Mouse (Mus musculus): Measurements from ENCODE around the gene Vmn1r118. TPM values are rescaled to one million over a fixed set of nuclear protein-coding genes. Genes with fewer than 3 reads are reported as not detected.
"Not testable (repeated sequence)": the region's sequence is repeated elsewhere in the genome, so short reads cannot be mapped to it uniquely, and the experiment has no call there.

Vmn1r118 gene
- not detected in 2 replicates for total RNA-seq (2014; rRNA removed)
- not detected in 2 replicates for polyA plus RNA-seq (2015; fragmentation: Nextera tagmentation; extraction: Ambion mirVana)

DNA sequence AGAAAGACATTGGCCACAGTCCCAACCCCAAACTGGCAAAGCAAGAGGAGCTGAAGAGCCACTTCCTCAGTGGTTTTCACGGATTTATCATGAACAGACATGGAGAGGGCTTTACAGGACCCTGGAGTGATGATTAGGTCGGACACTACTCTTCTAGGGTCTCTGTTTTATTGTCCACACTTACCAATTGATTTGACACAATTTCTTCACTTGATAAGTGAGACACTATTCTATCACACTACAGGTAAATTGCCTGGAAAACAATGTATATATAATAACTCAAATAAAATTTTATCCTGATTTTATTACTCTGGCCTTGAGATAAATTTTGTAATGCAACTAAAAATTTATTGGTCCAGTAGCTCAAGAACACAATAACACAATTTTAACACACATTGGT lies at the start of gene Vmn1r118:
Vmn1r118 (minus strand) TSS at position 101 of the 400 bp plus-strand sequence.
- H3K9ac ChIP-seq; DNase-seq; H3K27me3 ChIP-seq (ENCODE audit: insufficient read depth, low read length); ATAC-seq; H3K4me2 ChIP-seq (ENCODE audit: low read depth); H3K9me3 ChIP-seq (ENCODE audit: low read length); H3K36me3 ChIP-seq (ENCODE audit: insufficient read depth); H3K27ac ChIP-seq (ENCODE audit: low read depth, low read length); H3K4me3 ChIP-seq (ENCODE audit: low read depth, low read length); H3K4me1 ChIP-seq (ENCODE audit: insufficient read depth): not testable (repeated sequence)
- no CpG with 5 or more reads among the region's 2 CpGs for WGBS

DNA sequence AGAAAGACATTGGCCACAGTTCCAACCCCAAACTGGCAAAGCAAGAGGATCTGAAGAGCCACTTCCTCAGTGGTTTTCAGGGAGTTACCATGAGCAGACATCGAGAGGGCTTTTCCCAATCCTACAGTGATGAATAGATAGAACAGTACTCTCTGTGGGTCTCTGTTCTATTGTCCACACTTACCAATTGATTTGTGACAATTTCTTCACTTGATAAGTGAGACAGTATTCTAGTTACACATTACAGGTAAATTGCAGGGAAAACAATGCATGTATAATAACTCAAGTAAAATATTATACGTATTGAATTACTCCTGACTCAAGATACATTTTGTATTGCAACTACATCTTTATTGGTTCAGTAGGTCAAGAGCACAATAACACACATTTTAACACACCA lies 28.1 kb downstream of the Vmn1r118 start, which contains the start of gene Vmn1r117:
Vmn1r117 (minus strand) TSS at position 101 of the 400 bp plus-strand sequence.
- WGBS: no CpG with 5 or more reads among the region's 2 CpGs
- DNase-seq; H3K4me2 ChIP-seq (ENCODE audit: low read depth); H3K27me3 ChIP-seq (ENCODE audit: insufficient read depth, low read length); H3K9ac ChIP-seq; H3K36me3 ChIP-seq (ENCODE audit: insufficient read depth); H3K27ac ChIP-seq (ENCODE audit: low read depth, low read length); H3K9me3 ChIP-seq (ENCODE audit: low read length); H3K4me1 ChIP-seq (ENCODE audit: insufficient read depth); H3K4me3 ChIP-seq (ENCODE audit: low read depth, low read length); ATAC-seq: not testable (repeated sequence)

DNA sequence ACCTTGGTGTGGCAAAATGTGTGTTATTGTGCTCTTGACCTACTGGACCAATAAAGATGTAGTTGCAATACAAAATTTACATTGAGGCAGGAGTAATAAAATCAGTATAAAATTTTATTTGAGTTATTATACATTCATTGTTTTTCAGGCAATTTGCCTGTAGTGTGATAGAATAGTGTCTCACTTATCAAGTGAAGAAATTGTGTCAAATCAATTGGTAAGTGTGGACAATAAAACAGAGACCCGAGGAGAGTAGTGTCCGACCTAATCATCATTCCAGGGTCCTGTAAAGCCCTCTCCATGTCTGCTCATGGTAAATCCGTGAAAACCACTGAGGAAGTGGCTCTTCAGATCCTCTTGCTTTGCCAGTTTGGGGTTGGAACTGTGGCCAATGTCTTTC lies 40.2 kb downstream of the Vmn1r118 start, which contains the start of gene Vmn1r116:
Vmn1r116 (plus strand) TSS at position 301 of the 400 bp plus-strand sequence.
- not testable (repeated sequence) for DNase-seq; H3K4me2 ChIP-seq (ENCODE audit: low read depth); H3K27me3 ChIP-seq (ENCODE audit: insufficient read depth, low read length); ATAC-seq; H3K9ac ChIP-seq; H3K4me3 ChIP-seq (ENCODE audit: low read depth, low read length); H3K4me1 ChIP-seq (ENCODE audit: insufficient read depth); H3K27ac ChIP-seq (ENCODE audit: low read depth, low read length); H3K36me3 ChIP-seq (ENCODE audit: insufficient read depth); H3K9me3 ChIP-seq (ENCODE audit: low read length)
- 55% methylated on average over 3 of the region's 3 CpGs for WGBS

Other genes with a start within 250 kb of the Vmn1r118 start
- gene Vmn1r107, start 243.4 kb downstream of the Vmn1r118 start, total RNA-seq (2014; rRNA removed): not detected in 2 replicates
- not detected in 2 replicates for gene Vmn1r107, start 243.4 kb downstream of the Vmn1r118 start, polyA plus RNA-seq (2015; fragmentation: Nextera tagmentation; extraction: Ambion mirVana)
- not detected in 2 replicates for gene Vmn1r111, start 209.1 kb downstream of the Vmn1r118 start, total RNA-seq (2014; rRNA removed)
- gene Vmn1r111, start 209.1 kb downstream of the Vmn1r118 start, polyA plus RNA-seq (2015; fragmentation: Nextera tagmentation; extraction: Ambion mirVana): not detected in 2 replicates
- gene Gm10668, start 181.7 kb downstream of the Vmn1r118 start, total RNA-seq (2014; rRNA removed): not detected in 2 replicates
- not detected in 2 replicates for gene Gm10668, start 181.7 kb downstream of the Vmn1r118 start, polyA plus RNA-seq (2015; fragmentation: Nextera tagmentation; extraction: Ambion mirVana)
- gene Vmn1r112, start 141.2 kb downstream of the Vmn1r118 start, total RNA-seq (2014; rRNA removed): not detected in 2 replicates
- gene Vmn1r112, start 141.2 kb downstream of the Vmn1r118 start, polyA plus RNA-seq (2015; fragmentation: Nextera tagmentation; extraction: Ambion mirVana): not detected in 2 replicates
- not detected in 2 replicates for gene Vmn1r113, start 125.1 kb downstream of the Vmn1r118 start, total RNA-seq (2014; rRNA removed)
- gene Vmn1r113, start 125.1 kb downstream of the Vmn1r118 start, polyA plus RNA-seq (2015; fragmentation: Nextera tagmentation; extraction: Ambion mirVana): not detected in 2 replicates
- gene Vmn1r114, start 100.2 kb downstream of the Vmn1r118 start, total RNA-seq (2014; rRNA removed): not detected in 2 replicates
- gene Vmn1r114, start 100.2 kb downstream of the Vmn1r118 start, polyA plus RNA-seq (2015; fragmentation: Nextera tagmentation; extraction: Ambion mirVana): not detected in 2 replicates
- not detected in 2 replicates for gene Vmn1r115, start 67.4 kb downstream of the Vmn1r118 start, total RNA-seq (2014; rRNA removed)
- gene Vmn1r115, start 67.4 kb downstream of the Vmn1r118 start, polyA plus RNA-seq (2015; fragmentation: Nextera tagmentation; extraction: Ambion mirVana): not detected in 2 replicates
- gene Vmn1r116, start 40.1 kb downstream of the Vmn1r118 start, total RNA-seq (2014; rRNA removed): not detected in 2 replicates
- gene Vmn1r116, start 40.1 kb downstream of the Vmn1r118 start, polyA plus RNA-seq (2015; fragmentation: Nextera tagmentation; extraction: Ambion mirVana): not detected in 2 replicates
- not detected in 2 replicates for gene Vmn1r117, start 28.2 kb downstream of the Vmn1r118 start, total RNA-seq (2014; rRNA removed)
- not detected in 2 replicates for gene Vmn1r117, start 28.2 kb downstream of the Vmn1r118 start, polyA plus RNA-seq (2015; fragmentation: Nextera tagmentation; extraction: Ambion mirVana)
- not detected in 2 replicates for gene Vmn1r119, start 100.1 kb upstream of the Vmn1r118 start, total RNA-seq (2014; rRNA removed)
- gene Vmn1r119, start 100.1 kb upstream of the Vmn1r118 start, polyA plus RNA-seq (2015; fragmentation: Nextera tagmentation; extraction: Ambion mirVana): not detected in 2 replicates
- not detected in 2 replicates for gene Vmn1r120, start 141.4 kb upstream of the Vmn1r118 start, total RNA-seq (2014; rRNA removed)
- gene Vmn1r120, start 141.4 kb upstream of the Vmn1r118 start, polyA plus RNA-seq (2015; fragmentation: Nextera tagmentation; extraction: Ambion mirVana): not detected in 2 replicates
- gene Vmn1r121, start 186.2 kb upstream of the Vmn1r118 start, total RNA-seq (2014; rRNA removed): not detected in 2 replicates
- not detected in 2 replicates for gene Vmn1r121, start 186.2 kb upstream of the Vmn1r118 start, polyA plus RNA-seq (2015; fragmentation: Nextera tagmentation; extraction: Ambion mirVana)
- gene Vmn1r122, start 221.8 kb upstream of the Vmn1r118 start, total RNA-seq (2014; rRNA removed): not detected in 2 replicates
- not detected in 2 replicates for gene Vmn1r122, start 221.8 kb upstream of the Vmn1r118 start, polyA plus RNA-seq (2015; fragmentation: Nextera tagmentation; extraction: Ambion mirVana)
- gene Vmn1r123, start 249.8 kb upstream of the Vmn1r118 start, total RNA-seq (2014; rRNA removed): not detected in 2 replicates
- gene Vmn1r123, start 249.8 kb upstream of the Vmn1r118 start, polyA plus RNA-seq (2015; fragmentation: Nextera tagmentation; extraction: Ambion mirVana): not detected in 2 replicates